Mouse (Mus musculus): ENCODE data around the gene Morc4.

DNA sequence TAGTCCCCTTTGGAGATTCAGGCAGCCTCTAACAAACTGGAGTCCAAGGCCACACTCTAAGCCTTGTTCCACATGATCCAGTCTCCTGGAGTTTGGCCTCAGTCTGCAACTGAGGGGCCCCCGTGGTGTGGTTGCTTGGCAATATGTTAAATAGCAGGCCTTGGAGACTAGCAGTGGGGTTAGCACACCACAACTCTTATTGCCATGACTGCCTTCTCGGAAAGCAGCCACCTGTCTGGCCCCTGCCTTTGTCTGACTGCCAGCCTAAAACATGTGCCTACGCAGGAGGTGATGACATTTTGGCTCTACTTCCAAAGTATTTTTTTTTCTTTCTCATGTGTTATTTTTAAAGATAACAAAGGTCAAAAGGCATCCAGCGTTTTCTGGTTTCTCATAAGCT lies 63.4 kb downstream of the Morc4 start:
- no peak for TF ChIP-seq POLR2A (IDR thresholded peaks at IDR 0.05; ENCODE audit: low read depth, low read length)
- no peak for TF ChIP-seq CTCF (conservative IDR thresholded peaks at IDR 0.05 in 1 of 2, IDR thresholded peaks at IDR 0.05 in 1 of 2; ENCODE audit: low read depth in 2 of 2, low read length in 2 of 2)
- no peak for TF ChIP-seq MXI1 (IDR thresholded peaks at IDR 0.05; ENCODE audit: low read depth, low read length)
